Mouse (Mus musculus) brain, adult 10 weeks (tissue): Measurements from ENCODE around the gene Olfr229. TPM values are rescaled to one million over a fixed set of nuclear protein-coding genes. Genes with fewer than 3 reads are reported as not detected.

ENCODE experiments used
- polyA plus RNA-seq: library from polyadenylated mRNA; stranded (reverse); fragments of 350-450 nt; fragmentation: Illumina TruSeq; extraction: RNeasy Lipid Tissue Mini Kit (QIAGEN cat#74804); gene quantifications from one replicate; pipeline ENCODE4 v1.2.3, GENCODE M21; 2015; ENCODE audit warnings: low read depth, low replicate concordance

Olfr229 gene
- not detected for polyA plus RNA-seq

DNA sequence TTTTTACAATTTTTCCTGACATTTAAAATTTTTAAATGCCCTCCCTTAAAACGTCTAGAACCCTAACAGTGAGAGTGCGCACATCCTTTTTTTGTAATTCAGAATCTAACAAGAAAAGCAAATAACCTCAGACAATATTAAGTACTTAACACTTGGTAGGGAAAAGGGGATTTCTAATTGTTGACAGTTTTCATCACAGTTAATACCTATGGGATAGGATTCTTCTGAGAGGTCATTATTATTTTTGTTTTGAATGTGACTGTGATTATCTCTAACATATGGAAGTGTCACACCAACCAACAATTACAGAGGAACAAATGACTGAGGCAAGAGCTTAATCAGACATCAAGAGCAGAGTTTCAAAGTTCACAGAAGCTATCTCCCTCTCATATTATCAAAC is at the start of gene Olfr229:
Olfr229 (plus strand) TSS at position 301 of the 400 bp plus-strand sequence.

DNA sequence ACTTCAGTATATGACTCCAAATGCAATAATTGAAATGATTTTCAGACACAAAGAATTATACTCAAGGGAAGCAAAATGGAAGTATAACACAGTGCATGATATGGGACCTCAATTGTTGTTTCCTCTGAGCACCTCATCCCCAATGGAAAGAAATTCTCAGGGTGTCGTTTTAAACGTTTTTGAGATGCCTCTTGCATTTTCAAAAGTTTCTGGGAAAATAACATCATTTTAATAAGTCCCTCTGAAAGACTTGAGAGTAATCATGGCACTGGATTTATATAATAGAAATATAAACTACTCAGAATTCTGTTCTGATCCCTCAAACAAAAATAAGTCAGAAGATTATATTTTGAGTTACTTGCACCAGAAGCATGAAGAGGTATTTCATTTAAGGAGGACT is 41.0 kb upstream of the Olfr229 start, which contains the start of gene Olfr972:
Olfr972 (plus strand) TSS at position 301 of the 400 bp plus-strand sequence.

DNA sequence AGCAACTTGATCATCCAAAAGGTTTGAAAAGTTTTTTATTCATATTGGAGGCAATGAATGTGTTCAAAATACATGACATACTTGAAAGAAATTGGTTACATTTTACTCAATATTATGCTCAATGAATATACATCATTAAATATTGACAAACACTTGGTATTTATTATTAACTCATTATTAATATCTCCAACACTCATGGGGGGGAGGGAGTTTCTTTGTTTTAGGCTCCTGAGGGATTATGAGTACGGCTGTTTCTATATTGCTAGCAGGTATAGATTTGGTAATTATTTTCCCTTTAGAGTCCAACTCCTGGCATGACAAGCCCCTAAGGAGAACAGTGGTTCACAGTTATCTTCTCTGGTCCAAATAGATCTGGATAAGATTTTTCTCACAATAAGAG is 30.1 kb downstream of the Olfr229 start, which contains the start of gene Olfr974:
Olfr974 (plus strand) TSS at position 301 of the 400 bp plus-strand sequence.

GRCm38 (mm10) chr9:39951946-39952345 is 44.8 kb downstream of the Olfr229 start, which contains the start of gene Olfr975:
Gene Olfr975 (minus strand): TSS chr9:39952046.

DNA sequence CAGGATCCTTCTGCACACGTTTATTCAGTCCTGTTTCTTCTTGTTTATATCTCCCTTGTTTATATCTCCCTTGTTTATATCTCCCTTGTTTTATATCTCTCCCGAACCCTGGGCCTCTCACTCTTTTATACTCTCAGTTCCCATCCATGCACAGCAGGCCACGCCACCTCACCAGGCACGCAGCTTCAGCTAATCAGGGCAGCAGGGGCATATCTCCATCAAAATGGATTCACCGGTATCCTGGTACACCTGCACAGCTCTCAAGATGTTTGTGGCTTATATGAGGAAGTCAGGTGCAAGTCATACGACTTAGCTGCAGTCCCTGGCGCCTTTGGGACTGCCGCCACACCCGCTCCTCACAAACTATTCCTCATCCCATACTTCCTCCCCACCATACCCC is 53.9 kb downstream of the Olfr229 start, which contains the start of gene Olfr976:
Olfr976 (minus strand) TSS at position 101 of the 400 bp plus-strand sequence.

Other genes with a start within 250 kb of the Olfr229 start
- gene Olfr963, start 240.1 kb upstream of the Olfr229 start, polyA plus RNA-seq = not detected
- gene Olfr149, start 200.2 kb upstream of the Olfr229 start, polyA plus RNA-seq = not detected
- not detected for gene Olfr965, start 196.0 kb upstream of the Olfr229 start, polyA plus RNA-seq
- not detected for gene Olfr150, start 176.4 kb upstream of the Olfr229 start, polyA plus RNA-seq
- not detected for gene Olfr967, start 161.1 kb upstream of the Olfr229 start, polyA plus RNA-seq
- gene Olfr968, start 124.1 kb upstream of the Olfr229 start, polyA plus RNA-seq = not detected
- gene Olfr969, start 116.4 kb upstream of the Olfr229 start, polyA plus RNA-seq = not detected
- not detected for gene Olfr970, start 98.5 kb upstream of the Olfr229 start, polyA plus RNA-seq
- not detected for gene Olfr971, start 70.5 kb upstream of the Olfr229 start, polyA plus RNA-seq
- gene Olfr972, start 40.9 kb upstream of the Olfr229 start, polyA plus RNA-seq = not detected
- gene Olfr974, start 30.2 kb downstream of the Olfr229 start, polyA plus RNA-seq = not detected
- not detected for gene Olfr975, start 44.7 kb downstream of the Olfr229 start, polyA plus RNA-seq
- gene Olfr976, start 53.8 kb downstream of the Olfr229 start, polyA plus RNA-seq = not detected
- not detected for gene Olfr978, start 84.8 kb downstream of the Olfr229 start, polyA plus RNA-seq
- not detected for gene Olfr979, start 96.1 kb downstream of the Olfr229 start, polyA plus RNA-seq
- gene Olfr980, start 102.2 kb downstream of the Olfr229 start, polyA plus RNA-seq = not detected
- gene Olfr981, start 114.1 kb downstream of the Olfr229 start, polyA plus RNA-seq = not detected
- gene Olfr982, start 166.5 kb downstream of the Olfr229 start, polyA plus RNA-seq = not detected
- not detected for gene Olfr983, start 186.3 kb downstream of the Olfr229 start, polyA plus RNA-seq
- not detected for gene Olfr984, start 206.9 kb downstream of the Olfr229 start, polyA plus RNA-seq
- not detected for gene Olfr985, start 222.8 kb downstream of the Olfr229 start, polyA plus RNA-seq
- not detected for gene Tmem225, start 240.8 kb downstream of the Olfr229 start, polyA plus RNA-seq